19 mouse cellular contexts compared by ENCODE assay signal in the genomic region with DNA sequence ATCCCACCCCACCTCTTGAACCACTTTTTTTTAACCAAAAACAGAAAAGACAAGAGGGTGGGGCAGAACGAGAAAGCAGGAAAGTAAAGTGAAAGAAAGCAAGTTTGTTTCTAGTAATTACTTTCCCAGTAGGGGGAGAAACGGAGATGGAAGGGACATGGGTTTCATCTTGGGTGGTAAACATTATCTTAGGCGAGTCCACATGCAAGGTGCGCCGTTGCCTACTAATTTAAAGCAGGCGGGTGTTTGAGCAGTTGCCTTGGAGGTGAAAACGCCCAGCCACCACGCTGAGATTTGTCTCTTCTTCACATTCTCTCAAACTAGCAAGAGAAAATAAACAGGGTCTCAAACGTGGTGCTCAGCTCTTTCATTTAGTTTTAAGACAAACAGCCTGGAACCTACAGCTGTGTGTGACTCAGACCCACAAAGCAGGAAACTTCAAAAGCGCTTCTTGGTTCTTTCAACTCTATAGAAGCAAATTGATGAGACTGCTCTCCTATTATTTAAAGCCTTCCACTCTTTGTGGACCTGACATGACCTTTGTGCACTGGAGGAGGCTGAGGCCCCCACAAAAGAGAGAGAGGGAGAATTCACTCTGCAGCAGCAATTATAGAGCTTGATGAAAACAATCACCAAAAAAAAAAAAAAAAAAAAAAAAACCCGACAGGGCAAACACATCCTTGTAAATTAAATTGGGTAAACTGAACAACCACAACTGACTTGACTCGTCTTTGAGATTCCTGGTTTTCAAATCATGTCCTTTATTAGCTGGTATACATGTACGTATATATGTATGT.
DNase-seq lines count a peak whose midpoint lies in the region; ATAC-seq and TF ChIP-seq lines count a peak whose summit lies in the region.
"Had no signal": no experiment of that assay in that cellular context is flagged by ENCODE, and none has a peak within 500 bp of the region (broad histone marks: within the 10 kb centered on the region; RNA-seq: fewer than 3 reads in every experiment).

No protein-coding gene starts in this region.

- peak; percentile 76 for ATAC-seq in forebrain, embryonic 11.5 days (replicated peaks; ENCODE audit: low FRiP score)
- no peak for ATAC-seq in forebrain, embryonic 16.5 days
- ATAC-seq in stomach, embryonic 15.5 days (ENCODE audit: insufficient read depth, low FRiP score, low read depth): no peak
- no peak for ATAC-seq in stomach, postnatal 0 days (ENCODE audit: low FRiP score, low TSS enrichment)
- peak; percentile 33; the same call in 1 of the 2 replicates for ATAC-seq in forebrain, embryonic 13.5 days
- no peak for ATAC-seq in stomach, embryonic 16.5 days (ENCODE audit: insufficient read depth, low FRiP score)

- H3K4me2 ChIP-seq in forebrain, embryonic 11.5 days (ENCODE audit: low read depth, low read length, severe bottlenecking): 0 out of 2 replicates have a peak overlapping the region, but pooled peaks have one; percentile 15
- H3K4me2 ChIP-seq in forebrain, embryonic 16.5 days (ENCODE audit: low read length): no peak overlapping the region
- 0 out of 2 replicates have a peak overlapping the region, but pooled peaks have one; percentile 13 for H3K4me2 ChIP-seq in stomach, embryonic 15.5 days
- H3K4me2 ChIP-seq in stomach, postnatal 0 days (replicated peaks; ENCODE audit: low read depth): no peak overlapping the region
- no peak overlapping the region for H3K4me2 ChIP-seq in forebrain, embryonic 13.5 days
- H3K4me2 ChIP-seq in stomach, embryonic 16.5 days (ENCODE audit: low read depth, low read length): peak overlapping the region; percentile 19; the same call in 1 of the 2 replicates
- H3K4me2 ChIP-seq: embryonic facial prominence, embryonic 13.5 days; heart, embryonic 12.5 days had no signal

- H3K36me3 ChIP-seq in forebrain, embryonic 11.5 days (ENCODE audit: control insufficient read depth, insufficient read depth, low read length): no peaks in the 10 kb centered on the region
- H3K36me3 ChIP-seq in forebrain, embryonic 16.5 days (ENCODE audit: control insufficient read depth, insufficient read depth): no peaks in the 10 kb centered on the region
- no peaks in the 10 kb centered on the region for H3K36me3 ChIP-seq in stomach, embryonic 15.5 days
- H3K36me3 ChIP-seq in stomach, postnatal 0 days (ENCODE audit: control insufficient read depth, insufficient read depth, low read length): no peaks in the 10 kb centered on the region
- no peaks in the 10 kb centered on the region for H3K36me3 ChIP-seq in forebrain, embryonic 13.5 days (ENCODE audit: poor library complexity, severe bottlenecking)
- H3K36me3 ChIP-seq in stomach, embryonic 16.5 days (ENCODE audit: control insufficient read depth, insufficient read depth, low read length): no peaks in the 10 kb centered on the region
- no peaks in the 10 kb centered on the region for H3K36me3 ChIP-seq in thymus, adult 2 months (ENCODE audit: control insufficient read depth, insufficient read depth, low read length)
- H3K36me3 ChIP-seq: embryonic facial prominence, embryonic 13.5 days; G1E; heart, embryonic 12.5 days had no signal

- no peaks in the 10 kb centered on the region for H3K9me3 ChIP-seq in forebrain, embryonic 11.5 days (ENCODE audit: control insufficient read depth, low read length)
- no peaks in the 10 kb centered on the region for H3K9me3 ChIP-seq in forebrain, embryonic 16.5 days (ENCODE audit: control insufficient read depth, low read length)
- no peaks in the 10 kb centered on the region for H3K9me3 ChIP-seq in stomach, embryonic 15.5 days
- H3K9me3 ChIP-seq in stomach, postnatal 0 days (ENCODE audit: control insufficient read depth, low read length): no peaks in the 10 kb centered on the region
- no peaks in the 10 kb centered on the region for H3K9me3 ChIP-seq in forebrain, embryonic 13.5 days (replicated peaks)
- no peaks in the 10 kb centered on the region for H3K9me3 ChIP-seq in stomach, embryonic 16.5 days (replicated peaks; ENCODE audit: control insufficient read depth, low read length)
- H3K9me3 ChIP-seq: embryonic facial prominence, embryonic 13.5 days; G1E; heart, embryonic 12.5 days had no signal

- 7% methylated on average over 13 of the region's 13 CpGs for WGBS in forebrain, embryonic 11.5 days
- WGBS in forebrain, embryonic 16.5 days: 12% methylated on average over 13 of the region's 13 CpGs
- 27% methylated on average over 13 of the region's 13 CpGs for WGBS in stomach, embryonic 15.5 days
- 21% methylated on average over 13 of the region's 13 CpGs for whole genome bisulfite sequencing in stomach, postnatal 0 days
- WGBS in forebrain, embryonic 13.5 days: 9% methylated on average over 13 of the region's 13 CpGs
- WGBS in stomach, embryonic 16.5 days: 25% methylated on average over 13 of the region's 13 CpGs
- 73% methylated on average over 13 of the region's 13 CpGs for WGBS in thymus, adult 2 months

- no peak overlapping the region for H3K9ac ChIP-seq in forebrain, embryonic 11.5 days (ENCODE audit: low read length)
- no peak overlapping the region for H3K9ac ChIP-seq in forebrain, embryonic 16.5 days (replicated peaks; ENCODE audit: low read depth, low read length)
- H3K9ac ChIP-seq in stomach, embryonic 15.5 days: no peak overlapping the region
- H3K9ac ChIP-seq in stomach, postnatal 0 days (ENCODE audit: low read length): no peak overlapping the region
- H3K9ac ChIP-seq in forebrain, embryonic 13.5 days: no peak overlapping the region
- H3K9ac ChIP-seq in stomach, embryonic 16.5 days (ENCODE audit: low read length): no peak overlapping the region
- H3K9ac ChIP-seq: embryonic facial prominence, embryonic 13.5 days; heart, embryonic 12.5 days had no signal

- no peaks in the 10 kb centered on the region; the same call in 1 of the 2 replicates for H3K4me1 ChIP-seq in forebrain, embryonic 11.5 days (replicated peaks; ENCODE audit: control insufficient read depth, insufficient read depth, low read length)
- H3K4me1 ChIP-seq in forebrain, embryonic 16.5 days (replicated peaks; ENCODE audit: control insufficient read depth, insufficient read depth, low read length): 0 out of 2 replicates have a peak, but pooled peaks cover 3% of the 10 kb centered on the region
- H3K4me1 ChIP-seq in stomach, embryonic 15.5 days: no peaks in the 10 kb centered on the region
- H3K4me1 ChIP-seq in stomach, postnatal 0 days (replicated peaks; ENCODE audit: control insufficient read depth, insufficient read depth): no peaks in the 10 kb centered on the region
- H3K4me1 ChIP-seq in forebrain, embryonic 13.5 days: peaks cover 15% of the 10 kb centered on the region
- H3K4me1 ChIP-seq in stomach, embryonic 16.5 days (ENCODE audit: control insufficient read depth, insufficient read depth, low read length): no peaks in the 10 kb centered on the region
- no peaks in the 10 kb centered on the region for H3K4me1 ChIP-seq in thymus, adult 2 months (replicated peaks; ENCODE audit: control insufficient read depth, insufficient read depth, low read length)
- H3K4me1 ChIP-seq: heart, embryonic 12.5 days had no signal

- DNase-seq in forebrain, embryonic 11.5 days (ENCODE audit: low spot score): peak; percentile 58
- DNase-seq in stomach, postnatal 0 days (ENCODE audit: low spot score): no peak
- no peak for DNase-seq in thymus, adult 2 months
- DNase-seq in left cerebral cortex, adult 8-10 months (ENCODE audit: low spot score in 2 of 2): no peak
- DNase-seq: cerebellum, adult 9-10 months; gastrocnemius, postnatal 14 days; heart, postnatal 4 days; kidney, adult 18-20 months; kidney, postnatal 36 days; liver; lung, adult 2 months had no signal

- H3K4me3 ChIP-seq in forebrain, embryonic 11.5 days (ENCODE audit: low read depth, low read length): no peak overlapping the region
- no peak overlapping the region for H3K4me3 ChIP-seq in forebrain, embryonic 16.5 days (replicated peaks; ENCODE audit: low read length)
- no peak overlapping the region for H3K4me3 ChIP-seq in stomach, embryonic 15.5 days (replicated peaks)
- H3K4me3 ChIP-seq in stomach, postnatal 0 days (ENCODE audit: low read depth, low read length): no peak overlapping the region
- H3K4me3 ChIP-seq in forebrain, embryonic 13.5 days: no peak overlapping the region
- H3K4me3 ChIP-seq in stomach, embryonic 16.5 days (replicated peaks; ENCODE audit: low read length): no peak overlapping the region
- no peak overlapping the region for H3K4me3 ChIP-seq in thymus, adult 2 months (ENCODE audit: control insufficient read depth, insufficient read depth, low read length)
- H3K4me3 ChIP-seq: embryonic facial prominence, embryonic 13.5 days; heart, embryonic 12.5 days; left cerebral cortex, adult 2 months had no signal

- H3K27ac ChIP-seq in forebrain, embryonic 11.5 days (ENCODE audit: low read depth, low read length): no peak overlapping the region
- no peak overlapping the region for H3K27ac ChIP-seq in forebrain, embryonic 16.5 days (ENCODE audit: low read length)
- H3K27ac ChIP-seq in stomach, embryonic 15.5 days: no peak overlapping the region
- H3K27ac ChIP-seq in stomach, postnatal 0 days (replicated peaks): no peak overlapping the region
- no peak overlapping the region for H3K27ac ChIP-seq in forebrain, embryonic 13.5 days
- H3K27ac ChIP-seq in stomach, embryonic 16.5 days (ENCODE audit: low read length): no peak overlapping the region
- no peak overlapping the region for H3K27ac ChIP-seq in thymus, adult 2 months (ENCODE audit: control insufficient read depth, insufficient read depth, low read length)
- H3K27ac ChIP-seq: embryonic facial prominence, embryonic 13.5 days; left cerebral cortex, adult 2 months had no signal

- TF ChIP-seq EP300 in stomach, postnatal 0 days (optimal IDR thresholded peaks at IDR 0.05): no peak

- H3K27me3 ChIP-seq in forebrain, embryonic 11.5 days (ENCODE audit: control insufficient read depth, insufficient read depth, low read length): no peaks in the 10 kb centered on the region
- no peaks in the 10 kb centered on the region for H3K27me3 ChIP-seq in forebrain, embryonic 16.5 days (replicated peaks; ENCODE audit: control insufficient read depth, insufficient read depth, low read length)
- no peaks in the 10 kb centered on the region for H3K27me3 ChIP-seq in stomach, embryonic 15.5 days (replicated peaks)
- H3K27me3 ChIP-seq in stomach, postnatal 0 days (ENCODE audit: control insufficient read depth, insufficient read depth, low read length): no peaks in the 10 kb centered on the region
- no peaks in the 10 kb centered on the region for H3K27me3 ChIP-seq in forebrain, embryonic 13.5 days
- no peaks in the 10 kb centered on the region for H3K27me3 ChIP-seq in stomach, embryonic 16.5 days (ENCODE audit: control insufficient read depth, insufficient read depth, low read length)
- H3K27me3 ChIP-seq in thymus, adult 2 months (ENCODE audit: control insufficient read depth, insufficient read depth, low read length): no peaks in the 10 kb centered on the region
- H3K27me3 ChIP-seq: embryonic facial prominence, embryonic 13.5 days; heart, embryonic 12.5 days had no signal

- TF ChIP-seq POLR2A in thymus, adult 2 months (IDR thresholded peaks at IDR 0.05; ENCODE audit: control insufficient read depth, extremely low read depth, insufficient read depth, low read length, poor library complexity): no peak

- no peak for TF ChIP-seq CTCF in stomach, postnatal 0 days (IDR thresholded peaks at IDR 0.05; ENCODE audit: low read depth)
- no peak for TF ChIP-seq CTCF in thymus, adult 2 months (IDR thresholded peaks at IDR 0.05; ENCODE audit: borderline replicate concordance, control insufficient read depth, extremely low read depth, insufficient read depth, low read length, poor library complexity)

Comparison
In these comparisons a context has a peak if more than half of its experiments do, and no peak if none do; other contexts are left out.
1. ATAC-seq: peak in forebrain, embryonic 11.5 days (single experiment) and forebrain, embryonic 13.5 days (single experiment); none in forebrain, embryonic 16.5 days (single experiment), stomach, embryonic 15.5 days (single experiment), stomach, postnatal 0 days (single experiment) and stomach, embryonic 16.5 days (single experiment).
2. H3K4me2 ChIP-seq: peak in forebrain, embryonic 11.5 days (single experiment), stomach, embryonic 15.5 days (single experiment) and stomach, embryonic 16.5 days (single experiment); none in forebrain, embryonic 16.5 days (single experiment), stomach, postnatal 0 days (single experiment) and forebrain, embryonic 13.5 days (single experiment).